Mouse (Mus musculus) urinary bladder, postnatal 25 days (tissue): ENCODE measurements around the gene Gna11.

Source experiments
- DNase-seq: peaks from one replicate; pipeline ENCODE4 v3.0.0; 2022; ENCODE audit warnings: low spot score

Gene Gna11

GRCm38 (mm10) chr10:81505016-81505664 lies 39.9 kb downstream of the Gna11 start:
- DNase-seq, result no peak

DNA sequence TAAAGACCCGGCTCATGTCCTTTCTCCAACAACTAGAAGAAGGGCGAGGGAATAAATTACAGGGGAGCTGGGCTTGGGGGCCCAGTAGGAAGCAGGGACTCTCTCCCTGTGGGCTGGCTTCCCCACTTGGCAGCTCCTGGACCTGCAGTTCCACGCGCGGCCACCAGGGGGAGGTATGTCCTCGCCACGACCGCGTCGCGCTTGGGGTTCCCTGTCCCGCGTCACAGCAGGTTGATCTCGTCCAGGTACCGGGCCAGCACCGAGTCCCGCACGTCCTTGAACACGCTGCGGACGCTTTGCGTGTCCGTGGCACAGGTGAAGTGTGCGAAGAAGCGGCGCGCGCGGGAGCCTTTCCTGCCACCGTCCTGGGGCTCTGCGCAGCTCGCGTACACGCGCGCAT lies 42.3 kb downstream of the Gna11 start:
- peak; percentile 94 for DNase-seq

GRCm38 (mm10) chr10:81501863-81502262 lies 43.1 kb downstream of the Gna11 start:
- no peak for DNase-seq

- no peak for DNase-seq
Observed at GRCm38 (mm10) chr10:81500032-81500431, 45.0 kb downstream of the Gna11 start, which contains the start of gene S1pr4. S1pr4 (minus strand) TSS chr10:81500132.

GRCm38 (mm10) chr10:81499250-81499901 lies 45.6 kb downstream of the Gna11 start:
- no peak for DNase-seq

- no peak for DNase-seq
Observed at GRCm38 (mm10) chr10:81498316-81499249, 46.4 kb downstream of the Gna11 start.

DNA sequence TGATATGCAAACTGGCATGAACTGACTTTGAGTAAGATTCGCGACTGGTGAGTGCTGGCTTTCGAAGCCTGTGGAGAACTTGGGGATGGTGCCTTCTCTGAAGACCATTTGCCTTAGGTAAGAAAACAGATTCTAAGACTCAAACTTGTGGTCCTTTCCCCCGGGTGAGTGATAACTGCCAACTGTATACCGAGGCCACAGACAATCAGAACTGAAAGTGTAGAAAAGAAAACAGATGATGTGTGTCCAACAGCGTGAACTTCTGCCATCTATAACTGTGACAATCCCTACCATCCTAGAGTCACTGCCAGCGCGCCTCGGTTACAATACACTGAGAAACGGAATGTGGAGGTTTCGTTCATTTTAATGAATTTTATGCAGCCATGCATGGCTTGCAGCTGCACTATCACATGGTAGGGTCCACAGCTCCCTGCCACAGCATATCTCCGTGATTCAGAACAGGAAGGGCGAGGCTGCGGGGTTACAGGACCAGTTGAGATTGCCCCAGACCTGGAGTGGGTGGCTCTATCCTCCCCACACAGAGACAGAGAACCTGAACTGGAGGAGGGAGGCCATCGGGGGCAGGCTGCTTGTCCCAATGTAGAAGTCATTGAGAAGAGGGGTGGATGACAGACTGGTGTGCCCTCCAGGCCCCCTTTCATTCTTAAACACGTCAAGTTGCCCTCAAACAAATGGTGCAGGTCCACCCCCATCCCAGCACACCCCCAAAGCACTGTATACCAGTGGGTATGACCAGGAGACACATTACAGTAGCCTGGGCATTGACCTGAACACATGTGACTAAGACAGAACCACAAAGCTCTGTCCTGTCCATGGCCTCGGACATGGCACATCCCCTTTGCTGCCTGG lies 47.4 kb downstream of the Gna11 start:
- DNase-seq, result no peak

DNA sequence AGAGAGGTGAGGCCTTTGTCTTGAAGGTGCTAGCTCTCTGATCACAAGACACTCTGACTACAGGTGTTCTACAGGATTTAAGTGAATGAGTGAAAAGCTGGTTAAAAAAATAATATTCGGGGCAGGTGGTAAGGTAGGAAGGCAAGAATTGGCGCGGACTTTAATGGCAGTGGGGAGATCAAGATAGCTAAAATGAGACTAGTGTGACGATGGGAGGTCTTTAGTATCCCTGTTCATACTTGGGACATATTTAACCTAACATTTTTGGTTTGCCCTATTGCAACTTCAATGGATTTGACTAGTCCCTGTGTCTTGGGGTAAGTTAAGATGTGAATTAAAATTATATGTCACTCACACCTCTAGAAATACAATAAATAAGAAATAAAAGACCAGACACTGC lies 48.0 kb downstream of the Gna11 start:
- no peak for DNase-seq

GRCm38 (mm10) chr10:81496264-81496901 lies 48.6 kb downstream of the Gna11 start, which contains the start of gene Ncln:
Ncln (minus strand) TSS chr10:81496392.
- peak; percentile 95 for DNase-seq

DNA sequence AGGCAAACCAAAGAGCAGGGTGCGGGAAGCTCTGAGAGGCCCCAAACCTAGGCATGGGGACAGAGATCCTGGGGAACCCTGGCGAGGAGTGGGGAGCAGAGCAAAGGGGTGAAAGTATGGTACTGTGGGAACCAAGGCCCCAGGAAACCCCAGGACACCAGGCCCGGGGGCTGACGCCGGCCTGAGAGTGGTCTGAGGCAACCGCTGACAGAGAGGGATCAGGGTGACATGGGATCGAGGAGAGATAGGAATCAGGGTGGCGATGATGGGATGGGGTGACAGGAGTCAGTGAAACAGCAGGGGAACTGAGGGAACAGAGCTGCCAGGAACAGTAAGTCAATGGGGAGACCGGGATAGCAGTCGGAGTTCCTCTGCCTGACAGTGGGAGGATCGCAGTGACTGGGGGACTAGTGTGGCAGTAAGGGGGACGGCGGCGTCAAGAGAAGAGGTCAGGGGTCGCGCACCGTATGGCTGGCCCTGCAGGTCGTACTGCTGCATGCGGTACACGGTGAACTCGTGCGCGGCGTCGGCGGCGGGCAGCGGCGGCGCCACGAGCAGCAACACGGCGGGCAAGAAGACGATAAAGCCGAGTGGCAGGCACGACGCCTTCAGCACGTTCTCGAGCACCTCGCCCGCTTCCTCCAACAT lies 49.2 kb downstream of the Gna11 start:
- no peak for DNase-seq

GRCm38 (mm10) chr10:81495151-81495550 lies 49.8 kb downstream of the Gna11 start:
- no peak for DNase-seq

GRCm38 (mm10) chr10:81494260-81495041 lies 50.5 kb downstream of the Gna11 start:
- DNase-seq, result no peak

DNA sequence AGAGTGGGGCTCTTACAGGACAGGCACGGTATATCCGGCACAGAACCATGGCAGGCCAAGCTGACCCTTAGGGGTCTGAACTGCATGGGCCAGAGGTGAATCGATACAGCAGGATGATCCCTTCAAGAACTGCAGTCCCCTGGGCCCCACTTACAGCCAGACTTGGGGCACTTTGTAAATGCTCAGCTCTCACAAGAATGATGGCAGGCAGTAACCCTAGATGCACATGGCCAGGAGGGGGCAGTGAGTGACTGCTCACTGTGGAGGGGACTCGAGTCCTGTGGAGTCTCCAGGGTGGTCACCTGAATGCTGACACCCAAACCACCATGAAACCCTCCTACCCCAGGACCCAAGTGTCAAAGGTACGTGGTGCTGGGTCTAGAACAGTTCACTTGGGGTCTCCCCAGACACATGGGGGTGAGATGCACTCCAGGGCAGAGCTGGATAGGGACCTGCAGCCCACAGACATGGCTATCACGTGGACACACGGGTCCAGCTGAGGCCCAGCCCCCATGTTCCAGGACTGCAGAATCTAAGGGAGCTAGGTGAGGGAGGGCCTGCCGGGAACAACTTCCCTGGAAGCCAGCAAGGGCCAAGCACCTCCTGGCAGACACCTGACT lies 51.3 kb downstream of the Gna11 start:
- no peak for DNase-seq

DNA sequence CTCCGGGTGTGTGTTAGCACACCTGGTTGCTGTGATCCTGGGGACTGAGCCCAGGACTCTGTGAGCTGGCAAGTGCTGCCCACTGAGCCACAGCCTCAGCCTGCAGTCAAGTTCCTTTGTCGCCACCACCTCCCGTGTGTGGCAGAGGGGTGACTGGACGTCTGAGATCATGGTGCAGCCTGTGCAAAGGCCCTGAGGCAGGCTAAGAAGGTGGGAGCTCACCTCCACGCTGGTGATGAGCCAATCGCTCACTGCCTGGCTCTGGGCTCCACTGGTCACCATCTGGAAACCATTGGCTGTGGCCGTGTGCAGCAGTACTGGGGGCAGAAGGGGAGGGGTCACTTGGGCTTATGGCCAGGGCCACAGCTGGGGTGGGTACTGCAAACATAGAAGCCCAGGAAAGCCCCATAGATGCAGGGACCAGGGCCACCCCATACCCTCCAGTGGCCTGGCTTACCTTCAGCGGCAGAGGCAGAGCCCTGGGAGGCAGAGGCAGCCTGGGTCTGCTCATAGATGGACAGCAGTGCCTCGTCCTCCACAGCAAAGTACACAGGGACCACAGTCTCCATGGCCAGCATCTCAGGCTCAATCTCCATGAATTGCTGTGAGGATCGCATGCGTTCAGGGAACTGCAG lies 52.3 kb downstream of the Gna11 start:
- DNase-seq, result no peak

DNA sequence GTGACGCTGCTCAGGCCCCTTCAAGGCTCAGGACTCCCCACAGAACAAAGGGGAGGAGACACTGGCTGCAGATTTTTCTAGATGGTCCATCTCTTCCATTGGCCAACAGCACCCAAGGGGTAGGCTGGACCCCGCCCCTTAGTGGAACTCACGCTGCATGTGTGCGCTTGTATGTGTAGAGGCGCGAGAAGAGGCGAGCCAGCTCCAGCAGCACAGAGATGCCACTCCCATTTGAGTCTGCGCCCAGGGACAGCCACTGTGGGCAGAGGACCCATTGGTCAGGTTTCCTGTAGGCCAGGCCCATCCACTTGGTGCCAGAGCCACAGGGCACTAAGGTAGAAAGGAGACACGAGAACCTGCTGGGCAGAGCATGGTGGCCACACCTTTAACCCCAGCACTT lies 54.0 kb downstream of the Gna11 start:
- DNase-seq, result no peak

DNA sequence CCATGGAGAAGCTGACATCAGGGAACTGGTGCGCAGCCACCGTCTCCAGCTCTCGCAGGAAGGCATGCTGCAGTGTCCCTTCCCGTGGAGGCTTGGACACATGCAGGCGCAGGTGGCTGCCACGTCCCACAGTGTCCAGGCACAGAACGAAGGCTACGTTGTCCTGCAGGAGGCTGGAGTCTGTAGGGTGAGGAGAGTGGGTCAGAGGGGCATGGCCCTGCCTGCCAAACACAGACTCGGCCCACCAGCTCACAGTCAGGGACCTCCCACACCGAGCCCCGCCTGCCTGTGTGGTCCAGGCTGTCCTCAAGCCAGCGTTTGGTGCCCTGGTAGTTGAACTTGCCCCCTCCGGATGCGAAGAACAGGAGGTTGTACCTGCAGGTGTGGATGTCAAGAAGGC lies 55.0 kb downstream of the Gna11 start:
- DNase-seq, result no peak

DNA sequence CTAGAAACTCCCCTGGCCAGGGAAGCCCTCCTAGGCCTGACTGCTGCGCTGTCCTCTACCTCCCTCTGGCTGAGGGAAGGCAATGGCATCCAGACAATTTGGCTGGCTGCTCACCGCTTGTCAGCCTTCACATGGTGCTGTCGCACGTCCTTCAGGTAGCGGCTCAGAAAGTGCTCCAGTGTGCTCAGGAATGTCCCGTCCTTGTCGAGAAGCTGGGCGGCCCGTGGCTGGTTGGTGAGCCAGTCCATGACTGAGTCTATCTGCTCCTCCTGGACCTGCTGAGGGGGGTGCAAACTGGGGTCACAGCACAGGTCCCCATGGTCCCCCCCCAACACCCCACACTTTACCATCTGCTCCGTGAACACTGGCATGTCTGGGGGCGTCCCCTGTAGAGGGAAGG lies 56.9 kb downstream of the Gna11 start:
- DNase-seq, result no peak

DNA sequence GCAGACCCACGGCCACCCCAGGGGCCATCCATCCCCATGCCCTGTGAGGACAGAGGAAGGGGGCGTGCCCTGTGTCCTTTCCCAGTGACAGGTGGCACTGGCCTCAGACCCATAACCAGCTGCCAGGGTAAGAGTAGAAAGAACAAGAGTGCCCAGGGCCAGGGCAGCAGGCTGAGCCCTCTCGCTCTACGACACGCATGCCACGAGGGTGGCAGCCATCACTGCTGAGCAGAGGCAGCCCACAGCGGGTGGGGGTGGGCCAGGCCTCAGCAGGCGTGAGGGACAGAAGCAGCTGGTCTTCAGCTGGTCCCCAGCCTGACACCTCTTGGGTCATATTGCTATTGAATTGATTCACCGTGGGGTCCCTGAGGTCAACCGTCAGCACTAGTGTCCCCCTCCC lies 58.5 kb downstream of the Gna11 start:
- no peak for DNase-seq

GRCm38 (mm10) chr10:81485479-81486018 lies 59.4 kb downstream of the Gna11 start:
- DNase-seq, result no peak
